9 mouse cellular contexts compared by ENCODE assay signal in genomic region chr4:54945603-54946445, GRCm38 (mm10). TPM values are rescaled to one million over a fixed set of nuclear protein-coding genes. Genes with fewer than 3 reads are reported as not detected.
DNase-seq lines count a peak whose midpoint lies in the region; ATAC-seq and TF ChIP-seq lines count a peak whose summit lies in the region.
"Had no signal": no experiment of that assay in that cellular context is flagged by ENCODE, and none has a peak within 500 bp of the region (broad histone marks: within the 10 kb centered on the region; RNA-seq: fewer than 3 reads in every experiment).

No protein-coding gene starts in this region.

- peak; percentile 35 for ATAC-seq in forebrain, embryonic 15.5 days (replicated peaks)
- peak; percentile 28; the same call in 1 of the 2 replicates for ATAC-seq in kidney, embryonic 16.5 days (ENCODE audit: low FRiP score, low TSS enrichment)
- ATAC-seq in CD4-positive, CD25-positive, alpha-beta regulatory T cell, adult 4 months, result no peak

- no peaks in the 10 kb centered on the region for H3K9me3 ChIP-seq in forebrain, embryonic 15.5 days
- no peaks in the 10 kb centered on the region for H3K9me3 ChIP-seq in kidney, embryonic 16.5 days (ENCODE audit: low read length)

- H3K4me2 ChIP-seq in forebrain, embryonic 15.5 days (replicated peaks), result peak overlapping the region; percentile 82
- H3K4me2 ChIP-seq in kidney, embryonic 16.5 days (replicated peaks; ENCODE audit: low read depth, low read length), result peak overlapping the region; percentile 77
- H3K4me2 ChIP-seq in myocyte (ENCODE audit: low read depth), result peak overlapping the region; percentile 98

- no peaks in the 10 kb centered on the region for H3K36me3 ChIP-seq in forebrain, embryonic 15.5 days
- no peaks in the 10 kb centered on the region for H3K36me3 ChIP-seq in kidney, embryonic 16.5 days (ENCODE audit: insufficient read depth, low read length)
- no peaks in the 10 kb centered on the region for H3K36me3 ChIP-seq in myocyte (ENCODE audit: control insufficient read depth, insufficient read depth)

- H3K27me3 ChIP-seq in forebrain, embryonic 15.5 days, result no peaks in the 10 kb centered on the region
- H3K27me3 ChIP-seq in kidney, embryonic 16.5 days (ENCODE audit: insufficient read depth, low read length), result no peaks in the 10 kb centered on the region
- H3K27me3 ChIP-seq in myocyte (ENCODE audit: control insufficient read depth, insufficient read depth, insufficient read length), result no peaks in the 10 kb centered on the region

- H3K9ac ChIP-seq in forebrain, embryonic 15.5 days (replicated peaks), result peak overlapping the region; percentile 96
- peak overlapping the region; percentile 93 for H3K9ac ChIP-seq in kidney, embryonic 16.5 days (replicated peaks; ENCODE audit: low read length)

- DNase-seq in heart, adult 18-20 months, result peak; percentile 10 to 45
- no peak for DNase-seq in heart, adult 9 months (ENCODE audit: low spot score in 2 of 2)
- peak; percentile 90 for DNase-seq in R1 (ENCODE audit: low read depth, low spot score)
- DNase-seq in layer of hippocampus, postnatal 25 days (ENCODE audit: extremely low spot score in 1 of 2, low spot score in 1 of 2), result no peak

- under 1% methylated on average over 36 of the region's 36 CpGs for WGBS in forebrain, embryonic 15.5 days
- under 1% methylated on average over 35 of the region's 36 CpGs for WGBS in kidney, embryonic 16.5 days

- TF ChIP-seq POLR2A in myocyte (IDR thresholded peaks at IDR 0.05; ENCODE audit: insufficient read length, low read depth), result no peak

- H3ac ChIP-seq in myocyte (ENCODE audit: control insufficient read depth, insufficient read length), result no peak overlapping the region

- peaks cover 16% of the 10 kb centered on the region for H3K79me2 ChIP-seq in myocyte (ENCODE audit: control insufficient read depth, insufficient read depth)

- H3K27ac ChIP-seq in forebrain, embryonic 15.5 days (replicated peaks), result peak overlapping the region; percentile 99
- peak overlapping the region; percentile 48 for H3K27ac ChIP-seq in kidney, embryonic 16.5 days (ENCODE audit: low read length)

- peaks cover 23% of the 10 kb centered on the region for H3K4me1 ChIP-seq in forebrain, embryonic 15.5 days
- peaks cover 30% of the 10 kb centered on the region for H3K4me1 ChIP-seq in kidney, embryonic 16.5 days (ENCODE audit: insufficient read depth, low read length)

- H3K4me3 ChIP-seq in forebrain, embryonic 15.5 days, result peak overlapping the region; percentile 84
- peak overlapping the region; percentile 81 for H3K4me3 ChIP-seq in kidney, embryonic 16.5 days (ENCODE audit: low read length)
- H3K4me3 ChIP-seq in myocyte, result peak overlapping the region; percentile 96

TF ChIP-seq in myocyte, 11 proteins besides CTCF, POLR2A, EP300 and RAD21:
- TF ChIP-seq MYOD1 (IDR thresholded peaks at IDR 0.05; ENCODE audit: control insufficient read depth in 1 of 3, insufficient read length in 2 of 3, low read depth in 2 of 3) (no peak), CEBPB (IDR thresholded peaks at IDR 0.05; ENCODE audit: insufficient read depth, poor library complexity, severe bottlenecking) (no peak), MYOG (IDR thresholded peaks at IDR 0.05; ENCODE audit: control insufficient read depth in 1 of 3, insufficient read depth in 1 of 3, insufficient read length in 2 of 3, low read depth in 2 of 3) (no peak), REST (IDR thresholded peaks at IDR 0.05; ENCODE audit: insufficient read depth, insufficient read length) (no peak), MAX (IDR thresholded peaks at IDR 0.05; ENCODE audit: low read depth) (no peak), TCF12 (IDR thresholded peaks at IDR 0.05; ENCODE audit: insufficient read depth, poor library complexity, severe bottlenecking) (no peak), TCF3 (IDR thresholded peaks at IDR 0.05; ENCODE audit: insufficient read length, low read depth) (no peak), E2F4 (IDR thresholded peaks at IDR 0.05; ENCODE audit: insufficient read depth) (no peak), SRF (IDR thresholded peaks at IDR 0.05; ENCODE audit: control insufficient read depth, insufficient read length, low read depth) (no peak), POLR2AphosphoS2 (IDR thresholded peaks at IDR 0.05; ENCODE audit: insufficient read length, low read depth) (no peak), USF1 (IDR thresholded peaks at IDR 0.05; ENCODE audit: low read depth) (no peak)

RNA-seq across cellular contexts. Expression of gene Zfp462, which starts 1.0 kb away (rescaled TPM):
- total RNA-seq in heart, adult 18-20 months (2021), result 1 to 10 TPM; 2.9 to 4.6 TPM
- polyA plus RNA-seq in forebrain, embryonic 15.5 days (2015; fragmentation: Nextera tagmentation; extraction: Ambion mirVana), result 21.0 and 21.9 TPM in 2 replicates
- polyA plus RNA-seq in kidney, embryonic 16.5 days (2015; fragmentation: Nextera tagmentation; extraction: Ambion mirVana), result 3.4 and 3.8 TPM in 2 replicates
- polyA plus RNA-seq in myocyte (2012; fragmentation: generic; extraction: Trizol), result 3.1 TPM
- not detected for polyA plus RNA-seq in CD4-positive, CD25-positive, alpha-beta regulatory T cell, adult 4 months (2017; shearing (Covaris generic))
- total RNA-seq in layer of hippocampus, postnatal 25 days (2021), result 10 to 100 TPM; 51.4 to 51.9 TPM
- total RNA-seq: MEL had no signal

Comparison
In these comparisons a context has a peak if more than half of its experiments do, and no peak if none do; other contexts are left out.
1. DNase-seq: peak in heart, adult 18-20 months (2 of 2) and R1 (single experiment); none in heart, adult 9 months (0 of 2) and layer of hippocampus, postnatal 25 days (0 of 2).
2. Peak in every context shown above with its lines, with median percentiles within 50 percentile points of each other: H3K4me2 ChIP-seq and H3K4me3 ChIP-seq.